Mouse (Mus musculus) right cerebral cortex, adult 2 months (tissue): ENCODE data around the gene Fez2.

Experiments
- DNase-seq, 2 experiments: peaks; one replicate each; pipeline ENCODE4 v3.0.0; 2021 to 2022; ENCODE audit warnings: low spot score in 2 of 2

Fez2 gene

GRCm38 (mm10) chr17:78408386-78408785, 9.6 kb downstream of the Fez2 start:
- DNase-seq, result no peak

DNA sequence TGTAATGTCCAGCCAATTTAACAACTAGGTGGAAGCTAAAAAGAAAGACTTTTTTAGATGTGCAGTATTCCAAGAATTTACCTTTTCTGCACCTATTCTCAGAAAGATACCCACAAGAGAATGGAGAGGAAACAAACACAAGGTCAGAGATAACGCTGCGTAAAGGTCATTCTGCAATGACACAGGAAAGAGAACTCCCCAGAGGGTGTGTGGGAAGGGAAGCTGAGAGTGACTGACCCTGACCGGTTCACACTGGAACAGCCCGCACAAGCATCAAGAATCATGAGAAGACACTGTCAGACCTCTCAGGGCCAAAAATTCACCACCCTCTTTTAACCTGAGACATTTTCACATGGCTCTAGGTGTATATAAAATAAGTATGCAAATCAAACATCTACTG, 10.4 kb downstream of the Fez2 start:
- no peak for DNase-seq

GRCm38 (mm10) chr17:78406854-78407253, 11.1 kb downstream of the Fez2 start:
- DNase-seq, result no peak

DNA sequence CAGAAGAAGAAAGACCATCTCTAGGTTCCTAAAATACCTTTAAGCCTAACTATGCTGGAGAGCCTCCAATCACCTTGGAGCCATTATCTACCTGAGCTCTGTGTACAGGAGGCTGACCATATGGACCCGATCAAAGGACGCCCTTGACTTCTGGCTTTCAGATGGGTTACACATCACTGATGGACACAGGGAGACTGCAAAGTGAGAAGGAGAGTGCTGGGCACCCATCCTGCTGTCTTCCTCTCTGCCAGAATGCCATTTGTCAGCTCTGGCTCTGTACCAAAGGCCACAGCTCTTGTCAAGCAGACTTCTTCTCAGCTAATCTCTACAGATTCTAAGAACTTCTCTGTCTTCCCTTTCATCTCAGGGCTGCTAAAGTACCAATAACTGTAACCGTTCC, 12.6 kb downstream of the Fez2 start:
- no peak for DNase-seq

GRCm38 (mm10) chr17:78403804-78404203, 14.1 kb downstream of the Fez2 start:
- DNase-seq, result no peak

DNA sequence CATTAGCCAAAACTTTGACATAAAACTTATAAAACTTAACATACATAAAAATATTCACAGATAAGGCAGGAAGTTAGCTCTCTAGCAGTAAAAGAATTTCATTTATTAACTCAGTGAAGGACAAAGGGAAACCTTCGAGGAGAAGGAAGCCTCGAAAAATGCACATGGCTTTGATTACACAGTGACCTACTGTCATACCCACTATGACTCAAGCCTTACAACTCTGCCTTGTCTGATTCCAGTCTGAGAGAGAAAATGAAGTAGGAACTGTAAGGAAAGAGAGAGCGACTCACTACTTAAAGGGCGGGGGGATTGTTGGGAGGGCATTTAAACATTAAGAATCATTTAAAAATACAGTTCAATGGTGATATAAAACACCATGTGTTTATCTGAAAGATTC, 14.7 kb downstream of the Fez2 start:
- no peak for DNase-seq

GRCm38 (mm10) chr17:78402174-78402573, 15.8 kb downstream of the Fez2 start:
- DNase-seq, result no peak

- DNase-seq, result no peak
These were observed 16.2 kb downstream of the Fez2 start for GRCm38 (mm10) chr17:78401713-78402112.

- DNase-seq, result no peak
These were observed 16.6 kb downstream of the Fez2 start for GRCm38 (mm10) chr17:78401311-78401710.

GRCm38 (mm10) chr17:78400130-78400840, 17.7 kb downstream of the Fez2 start:
- DNase-seq, result peak; percentile 75 to 77

DNA sequence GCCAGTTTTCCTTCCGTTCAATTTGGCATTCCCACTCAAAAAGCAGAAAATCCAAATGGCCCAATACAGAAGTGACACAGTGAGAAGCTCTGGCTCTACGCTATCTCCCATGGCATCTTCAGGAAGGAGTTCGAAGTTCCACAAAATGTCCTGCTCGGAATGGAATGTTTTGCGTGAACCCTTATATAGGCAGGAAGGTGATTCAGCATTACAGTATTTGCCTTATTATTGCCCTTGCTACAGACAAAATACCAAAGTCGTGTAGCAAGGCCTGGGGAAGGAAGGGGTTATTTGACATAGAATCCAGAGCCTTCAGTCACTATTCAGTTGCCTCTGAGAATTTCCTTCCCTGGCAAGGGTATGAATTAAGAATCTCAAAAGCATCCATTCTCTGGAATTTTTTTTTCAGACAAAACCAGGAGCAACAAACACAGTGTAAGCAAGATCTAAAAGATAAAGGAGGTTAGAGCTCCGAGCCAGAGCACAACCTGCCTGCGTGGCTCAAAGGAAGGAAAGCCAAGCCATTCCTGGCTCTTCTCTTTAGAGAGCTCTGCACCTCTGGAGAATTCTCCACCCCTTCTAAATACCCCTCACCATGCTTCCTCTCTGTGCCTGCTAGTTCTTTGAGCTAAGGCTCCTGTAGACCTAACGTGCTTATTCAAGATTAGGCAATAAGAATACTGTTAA, 25.4 kb downstream of the Fez2 start:
- DNase-seq, result no peak

DNA sequence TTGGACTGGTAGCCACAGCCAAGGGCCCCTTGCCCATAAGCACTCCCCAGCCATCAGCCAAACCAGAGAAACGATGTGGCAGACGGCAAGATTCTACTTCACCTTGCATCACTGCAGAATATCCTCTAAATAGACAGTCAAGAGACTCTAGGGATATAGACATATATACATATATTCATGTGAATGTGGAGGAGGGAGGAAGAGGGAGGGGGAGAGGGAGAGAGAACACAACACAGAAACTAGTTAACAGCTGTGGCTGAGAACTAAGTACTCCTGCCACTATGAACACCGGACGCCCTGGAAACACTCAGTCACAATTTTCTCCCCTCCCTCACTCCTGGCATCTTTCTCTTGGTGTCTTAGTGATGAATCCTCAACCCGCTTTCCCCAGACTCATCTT, 28.4 kb downstream of the Fez2 start:
- DNase-seq, result no peak

DNA sequence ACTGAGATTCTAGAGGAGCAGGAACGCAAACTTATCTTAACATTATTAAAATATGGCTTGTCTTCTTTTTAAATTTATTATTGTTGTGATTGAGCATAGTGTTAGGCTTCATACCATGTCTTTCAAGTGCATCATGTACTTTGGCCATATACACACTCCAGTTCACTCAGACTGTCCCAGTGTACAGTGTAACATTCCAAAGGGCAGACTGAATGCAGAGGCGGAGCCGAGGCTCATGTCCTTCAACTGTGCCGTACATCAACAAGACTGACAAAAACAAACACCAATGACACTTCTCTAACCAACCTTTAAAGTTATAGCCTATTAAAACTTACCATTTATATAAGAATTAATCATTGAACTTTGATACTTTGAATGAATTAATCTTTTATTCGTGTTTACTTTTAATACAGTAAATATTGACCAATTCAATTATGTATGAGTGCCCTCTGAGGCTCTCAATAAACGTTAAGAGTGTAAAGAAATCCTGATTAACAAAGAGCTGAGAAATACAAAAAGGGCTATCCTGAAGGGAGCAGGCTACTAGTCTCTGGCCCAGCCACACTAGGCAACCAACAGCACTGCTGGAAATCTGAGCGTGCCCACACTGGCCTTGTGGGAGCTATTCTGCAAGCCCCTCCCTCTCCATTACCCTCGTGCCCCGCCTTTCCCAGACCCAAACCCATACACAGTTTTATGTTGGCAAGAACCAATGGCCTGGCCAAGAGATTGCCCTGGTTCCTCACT, 29.7 kb downstream of the Fez2 start:
- no peak for DNase-seq

- DNase-seq, result no peak
These were observed 30.3 kb downstream of the Fez2 start for GRCm38 (mm10) chr17:78387665-78388064.

- no peak for DNase-seq
These were observed 35.6 kb downstream of the Fez2 start for GRCm38 (mm10) chr17:78382321-78382720.

GRCm38 (mm10) chr17:78379730-78380245, 38.2 kb downstream of the Fez2 start:
- no peak for DNase-seq

GRCm38 (mm10) chr17:78379079-78379729, 38.7 kb downstream of the Fez2 start:
- no peak for DNase-seq

DNA sequence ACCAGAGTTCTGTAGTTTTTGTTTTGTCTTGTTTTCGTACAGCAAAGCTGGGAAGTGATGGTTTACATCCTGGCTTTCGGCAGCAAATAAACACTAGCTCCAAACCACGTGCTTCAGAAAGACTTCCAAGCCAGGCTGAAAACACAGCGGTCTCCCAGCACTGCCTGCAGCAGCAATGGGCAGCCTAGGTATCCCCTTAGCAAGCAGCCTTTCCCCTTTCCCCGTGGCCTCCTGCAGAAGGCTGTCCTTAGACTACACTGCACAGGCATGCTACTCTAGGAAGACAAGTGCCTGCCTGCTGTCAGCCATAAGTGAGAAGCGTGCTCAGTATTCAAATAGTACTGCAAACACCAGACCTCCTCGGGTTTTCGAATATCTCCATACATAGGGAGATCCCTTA, 41.4 kb downstream of the Fez2 start:
- DNase-seq, result no peak

DNA sequence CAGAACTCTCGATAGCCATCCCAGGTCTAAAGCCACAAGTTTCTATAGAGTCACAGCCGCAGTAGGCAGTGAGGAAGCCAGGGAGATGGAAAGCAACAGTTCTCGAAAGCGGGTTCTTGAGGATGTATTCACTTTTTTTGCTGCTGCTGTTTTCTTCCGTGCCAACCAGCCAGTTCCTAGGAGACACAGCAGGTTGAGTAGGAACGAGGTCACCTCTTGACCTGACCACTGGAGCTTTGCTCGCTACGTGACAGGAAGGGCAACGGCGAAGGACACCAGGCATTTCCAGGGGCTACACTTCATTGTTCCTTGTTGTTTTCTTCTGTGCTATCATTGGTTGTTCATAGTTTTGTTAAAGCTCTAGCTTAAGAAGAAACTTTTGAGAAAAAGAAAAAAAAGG, 43.2 kb downstream of the Fez2 start:
- DNase-seq, result no peak

DNA sequence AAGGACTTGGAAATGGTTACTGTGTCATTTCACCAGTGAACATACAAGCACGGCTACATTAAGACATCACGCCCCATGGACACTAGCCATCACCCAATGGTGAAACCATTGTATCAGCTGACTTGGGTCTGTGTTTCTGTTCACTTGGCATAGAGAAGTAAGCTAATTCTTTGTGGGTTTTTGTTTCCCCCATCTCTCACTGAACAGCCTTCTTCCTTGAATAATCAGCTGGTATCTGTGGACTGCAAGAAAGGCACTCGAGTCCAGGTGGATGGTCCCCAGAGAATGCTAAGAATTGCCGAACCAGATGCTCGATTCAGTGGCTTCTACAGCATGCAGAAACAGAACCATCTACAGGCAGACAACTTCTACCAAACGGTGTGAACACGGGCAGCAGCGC, 44.1 kb downstream of the Fez2 start:
- no peak for DNase-seq

DNA sequence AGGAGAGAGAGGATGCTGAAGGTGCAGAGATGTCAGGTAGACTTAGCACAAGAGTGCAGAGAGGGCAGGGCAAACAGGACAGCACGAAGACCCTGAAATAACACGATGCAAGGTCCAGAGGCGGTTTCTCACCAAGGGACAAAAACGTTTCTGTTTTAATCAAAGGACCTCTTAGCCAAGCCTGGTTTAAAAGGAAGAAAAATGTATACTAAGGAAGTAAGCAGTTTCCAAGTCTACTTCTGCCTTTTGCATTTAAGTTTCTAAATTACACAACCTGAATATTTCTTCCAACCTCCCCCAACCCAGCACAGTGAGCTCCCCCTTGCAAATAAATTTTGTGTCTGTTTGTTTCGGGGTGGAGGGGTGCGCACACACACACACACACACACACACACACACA, 44.8 kb downstream of the Fez2 start:
- DNase-seq, result no peak

DNA sequence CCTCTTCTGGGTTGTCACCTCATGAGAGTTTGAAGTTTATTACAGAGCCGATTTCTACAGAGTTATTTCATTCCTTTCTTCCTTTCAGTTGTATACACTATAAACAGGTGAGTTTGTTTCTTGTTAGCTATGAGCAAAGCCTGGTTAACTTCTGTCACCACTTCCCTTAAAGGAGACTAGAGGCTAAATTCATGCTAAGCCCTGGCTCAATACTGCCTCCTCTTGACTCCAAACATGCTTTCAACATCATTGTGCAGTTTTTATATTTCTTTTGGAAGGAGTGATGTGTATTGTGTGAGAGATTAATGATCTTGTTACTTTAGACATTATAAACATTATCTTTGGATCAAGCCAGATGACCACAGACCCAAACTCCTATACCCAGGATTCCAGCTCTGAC, 47.5 kb downstream of the Fez2 start:
- DNase-seq, result no peak
